Mouse (Mus musculus): ENCODE data around the gene Mt1. TPM values are rescaled to one million over a fixed set of nuclear protein-coding genes. Genes with fewer than 3 reads are reported as not detected.
"Not testable (repeated sequence)": the region's sequence is repeated elsewhere in the genome, so short reads cannot be mapped to it uniquely, and the experiment has no call there.

Mt1 gene
- polyA plus RNA-seq, 1 experiment from 2014 or later = 582 TPM

DNA sequence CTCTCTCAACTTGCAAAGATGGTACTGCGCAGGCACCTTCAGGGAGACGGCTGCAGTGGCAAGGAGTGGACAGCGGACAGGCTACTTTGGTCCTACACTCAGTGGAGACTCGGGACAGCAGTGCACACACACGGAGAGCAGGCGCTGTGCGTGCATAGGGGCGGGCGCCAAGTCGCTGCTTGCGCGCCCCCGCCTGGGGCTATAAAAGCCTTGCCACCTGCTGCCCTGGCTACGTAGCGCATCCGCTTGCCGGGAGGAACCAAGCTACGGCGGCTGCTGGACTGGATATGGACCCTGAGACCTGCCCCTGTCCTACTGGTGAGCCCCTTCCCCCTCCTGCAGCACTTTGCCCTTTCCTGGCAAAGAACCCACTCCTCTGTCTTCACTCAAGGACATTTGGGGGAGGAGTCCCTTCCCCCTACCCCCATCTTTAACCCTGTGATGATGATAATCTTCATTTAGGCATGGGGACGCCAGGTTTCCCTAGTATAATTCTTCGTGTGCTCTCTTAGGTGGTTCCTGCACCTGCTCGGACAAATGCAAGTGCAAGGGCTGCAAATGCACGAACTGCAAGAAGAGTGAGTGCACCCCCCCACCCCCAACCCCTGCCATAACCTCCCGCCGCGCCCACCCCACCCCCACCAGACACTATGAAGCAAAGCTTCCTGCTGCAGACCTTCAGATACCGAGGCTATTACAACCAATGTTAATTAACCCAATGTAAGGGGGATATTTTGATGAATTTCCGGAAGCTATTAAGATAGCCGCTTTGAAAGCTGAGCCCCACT is 26.2 kb upstream of the Mt1 start, which contains the start of gene Mt3:
Mt3 (plus strand) TSS at position 95 of the 788 bp plus-strand sequence.
- WGBS = 1% methylated on average over 29 of the region's 29 CpGs

DNA sequence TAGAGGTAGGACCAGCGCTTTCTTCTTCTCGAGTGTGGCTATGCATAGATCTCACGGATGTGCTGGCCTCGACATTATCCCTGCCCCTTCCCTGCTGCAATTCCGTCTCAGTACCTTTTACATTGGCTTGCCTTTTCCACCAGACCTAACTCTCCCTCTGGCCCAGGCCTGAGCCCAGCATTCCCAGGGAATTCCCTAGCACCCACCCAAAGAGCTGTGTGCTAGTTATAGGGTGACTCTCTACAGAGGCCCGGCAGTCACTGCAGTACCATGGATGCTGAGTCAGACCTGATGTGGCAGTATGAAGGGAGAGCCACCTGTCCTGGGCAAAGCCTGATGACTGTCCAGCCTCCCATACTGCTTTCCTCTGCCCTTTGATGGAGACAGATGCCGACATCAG is 25.4 kb upstream of the Mt1 start:
- ATAC-seq (replicated peaks; ENCODE audit: low FRiP score) = no peak
- whole genome bisulfite sequencing = 23% methylated on average over 7 of the region's 7 CpGs
- Histone ChIP-seq H3K4me3 (replicated peaks) (0 out of 2 replicates have a peak overlapping the region, but pooled peaks have one; percentile 38), H3K27ac (no peak overlapping the region), H3K9ac (no peak overlapping the region), H3K4me2 (peak overlapping the region; percentile 79), H3K36me3 (no peaks in the 10 kb centered on the region), H3K9me3 (replicated peaks) (no peaks in the 10 kb centered on the region), H3K27me3 (peaks cover 18% of the 10 kb centered on the region), H3K4me1 (peaks cover 25% of the 10 kb centered on the region)

More for the DNA sequence above, 26.2 kb upstream of the Mt1 start, which contains the start of gene Mt3:
- Histone ChIP-seq H3K36me3 (no peaks in the 10 kb centered on the region), H3K4me2 (peak within 1 kb of the TSS; percentile 79), H3K27ac (no peak within 1 kb of the TSS), H3K9ac (no peak within 1 kb of the TSS), H3K9me3 (replicated peaks) (no peaks in the 10 kb centered on the region), H3K27me3 (peaks cover 18% of the 10 kb centered on the region), H3K4me1 (peaks cover 25% of the 10 kb centered on the region), H3K4me3 (replicated peaks) (peak within 1 kb of the TSS; percentile 38)
- peak; percentile 77 for ATAC-seq (replicated peaks; ENCODE audit: low FRiP score)

DNA sequence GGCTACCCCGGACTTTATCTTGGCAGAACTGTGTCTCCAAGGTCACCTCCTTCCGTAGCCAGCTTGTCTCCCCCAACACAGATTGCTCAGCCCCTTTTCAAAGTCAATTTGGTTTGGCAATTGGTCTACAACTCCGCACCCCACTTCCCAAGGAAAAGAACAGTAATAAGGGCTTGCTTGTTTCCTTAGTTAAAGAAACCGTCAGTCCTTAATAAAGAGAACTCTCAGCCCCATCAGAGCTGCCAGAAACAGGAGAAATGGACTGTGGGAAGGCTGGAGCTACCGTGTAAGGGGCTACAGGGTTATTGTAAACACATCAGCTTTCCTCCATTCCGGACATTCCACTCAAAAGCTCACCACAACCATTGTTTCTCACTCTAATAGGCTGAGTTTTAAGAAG is 24.3 kb upstream of the Mt1 start:
- no peak for ATAC-seq (replicated peaks; ENCODE audit: low FRiP score)
- H3K4me3 ChIP-seq (replicated peaks) = no peak overlapping the region
- no peak overlapping the region for H3K9ac ChIP-seq
- H3K27ac ChIP-seq = no peak overlapping the region
- no peaks in the 10 kb centered on the region for H3K9me3 ChIP-seq (replicated peaks)
- H3K4me2 ChIP-seq = no peak overlapping the region
- H3K36me3 ChIP-seq = no peaks in the 10 kb centered on the region
- WGBS = 43% methylated on average over 6 of the region's 6 CpGs
- peaks cover 25% of the 10 kb centered on the region for H3K4me1 ChIP-seq
- H3K27me3 ChIP-seq = peaks cover 18% of the 10 kb centered on the region

GRCm38 (mm10) chr8:94156092-94156491 is 22.8 kb upstream of the Mt1 start:
- Histone ChIP-seq H3K4me3 (replicated peaks) (no peak overlapping the region), H3K27ac (no peak overlapping the region), H3K27me3 (peaks cover 18% of the 10 kb centered on the region), H3K9me3 (replicated peaks) (no peaks in the 10 kb centered on the region), H3K4me2 (no peak overlapping the region), H3K36me3 (no peaks in the 10 kb centered on the region), H3K9ac (no peak overlapping the region), H3K4me1 (peaks cover 25% of the 10 kb centered on the region)
- WGBS = 72% methylated on average over 4 of the region's 4 CpGs
- ATAC-seq (replicated peaks; ENCODE audit: low FRiP score) = no peak

DNA sequence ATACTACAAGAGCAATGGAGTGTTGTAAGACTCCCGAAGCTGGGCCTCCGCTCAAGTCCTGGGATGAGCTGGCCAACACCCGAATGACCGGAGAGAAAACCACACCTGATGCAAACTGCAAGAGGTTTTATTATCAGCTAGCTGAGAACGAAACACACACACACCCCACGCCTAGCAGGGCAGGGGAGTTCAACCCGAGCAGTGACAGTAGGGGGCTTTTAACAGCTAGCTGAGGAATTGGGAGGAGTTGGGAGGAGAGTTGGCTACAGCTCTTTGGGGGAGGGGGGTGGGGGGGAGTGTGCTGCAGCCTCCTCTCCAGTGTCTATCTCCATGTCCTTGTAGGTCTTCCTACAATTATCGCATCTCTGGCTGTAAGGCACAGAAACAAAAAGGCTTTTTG is 13.1 kb upstream of the Mt1 start:
- peaks cover 18% of the 10 kb centered on the region for H3K27me3 ChIP-seq
- H3K9ac ChIP-seq; H3K9me3 ChIP-seq (replicated peaks); H3K4me1 ChIP-seq; H3K27ac ChIP-seq; H3K4me3 ChIP-seq (replicated peaks); H3K36me3 ChIP-seq; ATAC-seq (replicated peaks; ENCODE audit: low FRiP score); H3K4me2 ChIP-seq: not testable (repeated sequence)
- 70% methylated on average over 8 of the region's 8 CpGs for WGBS

DNA sequence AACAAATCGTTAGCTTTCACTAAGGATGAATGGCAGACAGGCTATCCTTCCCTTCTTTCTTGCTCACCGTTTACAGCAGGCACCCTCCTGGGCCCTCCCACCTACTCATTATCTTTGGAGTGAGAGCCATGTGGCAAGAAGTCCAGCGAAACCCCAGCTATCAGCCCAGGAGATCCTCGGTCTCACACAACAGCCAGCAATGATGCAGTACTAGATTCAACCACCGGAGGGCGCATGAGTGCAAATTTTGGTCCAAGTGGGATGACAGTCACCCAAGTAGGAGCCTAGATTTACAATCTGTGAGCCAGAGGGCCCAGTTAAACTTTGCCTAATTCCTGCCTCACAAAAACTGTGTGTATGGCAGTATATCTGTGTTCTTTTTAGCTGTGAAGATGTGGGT is 11.6 kb upstream of the Mt1 start:
- Histone ChIP-seq H3K27me3 (peaks cover 33% of the 10 kb centered on the region), H3K4me2 (peak overlapping the region; percentile 36), H3K27ac (no peak overlapping the region), H3K4me1 (peaks cover 20% of the 10 kb centered on the region), H3K9ac (no peak overlapping the region), H3K9me3 (replicated peaks) (no peaks in the 10 kb centered on the region), H3K4me3 (replicated peaks) (no peak overlapping the region), H3K36me3 (no peaks in the 10 kb centered on the region)
- WGBS = 2% methylated on average over 6 of the region's 6 CpGs
- 0 out of 2 replicates have a peak, but pooled peaks have one; percentile 50 for ATAC-seq (replicated peaks; ENCODE audit: low FRiP score)

GRCm38 (mm10) chr8:94169547-94169946 is 9.3 kb upstream of the Mt1 start:
- Histone ChIP-seq H3K4me2 (no peak overlapping the region), H3K36me3 (no peaks in the 10 kb centered on the region), H3K27me3 (peaks cover 56% of the 10 kb centered on the region), H3K9me3 (replicated peaks) (no peaks in the 10 kb centered on the region), H3K4me1 (peaks cover 33% of the 10 kb centered on the region), H3K9ac (no peak overlapping the region), H3K4me3 (replicated peaks) (no peak overlapping the region), H3K27ac (no peak overlapping the region)
- 81% methylated on average over 5 of the region's 5 CpGs for WGBS
- no peak for ATAC-seq (replicated peaks; ENCODE audit: low FRiP score)

DNA sequence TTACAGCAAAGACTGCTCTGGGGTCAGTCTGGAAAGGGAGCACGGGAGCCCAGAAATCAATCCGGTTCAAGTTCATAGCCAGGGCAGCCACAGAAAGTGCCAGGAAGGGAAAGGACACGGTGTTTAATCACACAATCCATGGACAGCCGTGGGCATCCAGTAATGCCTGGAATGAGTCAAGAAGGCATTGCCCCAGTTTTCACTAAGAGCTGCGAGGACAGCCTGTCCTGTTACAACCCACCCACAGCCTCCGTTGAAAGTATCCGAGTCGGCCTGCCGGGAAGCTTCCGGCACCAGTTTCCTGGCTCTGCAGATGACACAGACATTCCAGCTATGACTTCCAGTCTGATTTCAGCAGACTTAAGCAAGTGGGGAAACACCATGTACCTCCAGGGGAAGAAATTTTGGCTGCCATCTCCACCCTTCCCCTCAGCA is 7.5 kb upstream of the Mt1 start:
- peak overlapping the region; percentile 95 for H3K4me2 ChIP-seq
- H3K9ac ChIP-seq = no peak overlapping the region
- H3K27ac ChIP-seq = no peak overlapping the region
- H3K27me3 ChIP-seq = peaks cover 74% of the 10 kb centered on the region
- H3K36me3 ChIP-seq = no peaks in the 10 kb centered on the region
- peaks cover 33% of the 10 kb centered on the region for H3K4me1 ChIP-seq
- peak overlapping the region; percentile 51; the same call in 1 of the 2 replicates for H3K4me3 ChIP-seq (replicated peaks)
- H3K9me3 ChIP-seq (replicated peaks) = no peaks in the 10 kb centered on the region
- WGBS = 27% methylated on average over 10 of the region's 10 CpGs
- no peak for ATAC-seq (replicated peaks; ENCODE audit: low FRiP score)

DNA sequence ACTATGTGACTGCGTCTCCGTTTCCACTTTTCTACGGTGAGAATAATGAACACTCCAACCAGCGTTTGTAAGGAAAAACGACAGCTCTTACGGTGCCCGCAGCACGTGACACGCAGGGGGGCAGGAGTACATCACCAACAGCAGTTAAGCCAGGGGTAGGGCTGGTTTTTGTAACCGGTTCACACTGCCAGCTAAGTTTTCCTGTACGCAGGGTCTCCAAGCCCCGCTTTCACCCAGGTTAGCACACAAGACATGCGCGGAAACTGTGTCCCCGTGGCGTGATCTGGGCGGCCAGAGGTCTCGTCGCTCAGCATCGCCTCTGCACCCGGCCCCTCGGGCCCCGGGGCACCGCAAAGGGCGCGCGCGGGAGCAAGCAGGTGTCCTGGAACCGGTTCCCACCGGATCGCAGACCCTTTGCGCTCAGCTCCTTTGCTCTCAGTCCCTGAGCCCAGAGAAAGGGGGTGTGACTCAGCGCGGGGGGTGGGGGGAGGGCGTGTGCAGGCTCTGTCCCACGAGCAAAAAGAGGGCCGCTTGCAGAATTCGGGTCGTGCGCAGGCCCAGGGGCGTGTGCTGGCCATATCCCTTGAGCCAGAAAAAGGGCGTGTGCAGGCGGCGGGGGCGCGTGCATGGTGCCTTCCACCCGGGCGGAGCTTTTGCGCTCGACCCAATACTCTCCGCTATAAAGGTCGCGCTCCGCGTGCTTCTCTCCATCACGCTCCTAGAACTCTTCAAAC is 6.6 kb upstream of the Mt1 start, which contains the start of gene Mt2:
Mt2 (plus strand) TSS at position 590 of the 734 bp plus-strand sequence.
- Histone ChIP-seq H3K9ac (peak within 1 kb of the TSS; percentile 24), H3K27ac (peak within 1 kb of the TSS; percentile 57), H3K9me3 (replicated peaks) (no peaks in the 10 kb centered on the region), H3K27me3 (peaks cover 83% of the 10 kb centered on the region), H3K4me1 (peaks cover 31% of the 10 kb centered on the region), H3K36me3 (no peaks in the 10 kb centered on the region), H3K4me2 (peak within 1 kb of the TSS; percentile 95), H3K4me3 (replicated peaks) (peak within 1 kb of the TSS; percentile 51)
- peak; percentile 84 for ATAC-seq (replicated peaks; ENCODE audit: low FRiP score)
- under 1% methylated on average over 56 of the region's 56 CpGs for WGBS

DNA sequence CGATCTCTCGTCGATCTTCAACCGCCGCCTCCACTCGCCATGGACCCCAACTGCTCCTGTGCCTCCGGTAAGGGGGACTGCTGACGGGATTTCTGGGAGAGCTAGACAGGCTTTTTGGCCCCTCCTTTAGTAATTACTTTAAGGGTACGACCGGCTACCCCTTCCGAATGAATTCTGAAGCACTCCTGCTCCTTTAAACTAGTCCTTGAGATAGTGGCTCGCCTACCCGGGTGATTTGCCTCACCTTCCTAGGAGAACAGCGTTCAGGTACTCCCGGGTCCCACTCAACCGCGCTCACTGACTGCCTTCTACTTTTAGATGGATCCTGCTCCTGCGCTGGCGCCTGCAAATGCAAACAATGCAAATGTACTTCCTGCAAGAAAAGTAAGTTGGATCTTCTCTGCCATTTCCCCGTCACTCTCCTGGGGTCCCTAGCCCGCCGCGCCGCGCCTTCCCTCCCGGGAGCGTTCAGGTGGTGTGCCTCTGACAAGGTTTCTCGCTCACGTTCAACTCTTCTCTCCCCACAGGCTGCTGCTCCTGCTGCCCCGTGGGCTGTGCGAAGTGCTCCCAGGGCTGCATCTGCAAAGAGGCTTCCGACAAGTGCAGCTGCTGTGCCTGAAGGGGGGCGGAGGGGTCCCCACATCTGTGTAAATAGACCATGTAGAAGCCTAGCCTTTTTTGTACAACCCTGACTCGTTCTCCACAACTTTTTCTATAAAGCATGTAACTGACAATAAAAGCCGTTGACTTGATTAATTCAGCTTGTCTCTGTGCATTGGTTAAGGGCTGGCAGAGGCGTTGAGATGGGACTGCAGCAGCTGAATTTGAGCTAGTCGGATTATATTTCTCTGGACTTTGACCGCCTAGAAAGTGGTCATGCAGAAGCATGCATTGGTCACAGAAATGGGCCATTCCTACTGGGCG is 5.8 kb upstream of the Mt1 start:
- peak overlapping the region; percentile 24 for H3K9ac ChIP-seq
- H3K4me1 ChIP-seq = peaks cover 25% of the 10 kb centered on the region
- no peaks in the 10 kb centered on the region for H3K36me3 ChIP-seq
- H3K27ac ChIP-seq = peak overlapping the region; percentile 11
- peak; percentile 8; the same call in 1 of the 2 replicates for ATAC-seq (replicated peaks; ENCODE audit: low FRiP score)
- H3K9me3 ChIP-seq (replicated peaks) = no peaks in the 10 kb centered on the region
- H3K4me2 ChIP-seq = peak overlapping the region; percentile 95
- H3K4me3 ChIP-seq (replicated peaks) = peak overlapping the region; percentile 51
- peaks cover 91% of the 10 kb centered on the region for H3K27me3 ChIP-seq
- 2% methylated on average over 39 of the region's 39 CpGs for WGBS

GRCm38 (mm10) chr8:94173848-94174403 is 5.0 kb upstream of the Mt1 start:
- Histone ChIP-seq H3K4me2 (peak overlapping the region; percentile 95), H3K36me3 (no peaks in the 10 kb centered on the region), H3K4me1 (peaks cover 29% of the 10 kb centered on the region), H3K27me3 (peaks cover 98% of the 10 kb centered on the region), H3K9ac (no peak overlapping the region), H3K9me3 (replicated peaks) (no peaks in the 10 kb centered on the region), H3K27ac (no peak overlapping the region), H3K4me3 (replicated peaks) (peak overlapping the region; percentile 51)
- ATAC-seq (replicated peaks; ENCODE audit: low FRiP score) = no peak
- 42% methylated on average over 11 of the region's 11 CpGs for WGBS

Measured in kidney, embryonic 15.5 days (tissue).